Mouse (Mus musculus) E14TG2a.4 (cell line): Measurements from ENCODE around the gene Car10.

ENCODE experiments used
- H3K27me3 ChIP-seq: 2 replicates; pipeline ENCODE4 v1.6.1; 2014; ENCODE audit warnings: low read length, control low read depth; ENCODE audit not compliant: insufficient read depth
- H3K36me3 ChIP-seq: 2 replicates; pipeline ENCODE4 v1.6.1; 2014; ENCODE audit warnings: low read length, control low read depth; ENCODE audit not compliant: insufficient read depth
- H3K4me1 ChIP-seq: replicated peaks from 2 replicates; pipeline ENCODE4 v1.6.1; 2014; ENCODE audit warnings: low read depth, low read length, control low read depth
- H3K4me3 ChIP-seq: replicated peaks from 2 replicates; pipeline ENCODE4 v1.5.1; 2014; ENCODE audit warnings: mild to moderate bottlenecking, low read length
- H3K9me3 ChIP-seq: 2 replicates; pipeline ENCODE4 v1.6.1; 2014; ENCODE audit warnings: low read length, control low read depth
- CTCF ChIP-seq: conservative IDR thresholded peaks from 2 replicates; pipeline ENCODE4 v1.5.1; 2014; ENCODE audit warnings: low read length
- NANOG ChIP-seq: IDR thresholded peaks from 2 replicates; pipeline ENCODE4 v1.6.1; 2014; ENCODE audit warnings: borderline replicate concordance, low read length, mixed read lengths
- POU5F1 ChIP-seq: IDR thresholded peaks from 2 replicates; pipeline ENCODE4 v1.6.1; 2014; ENCODE audit warnings: low read length, borderline replicate concordance

The Car10 gene

DNA sequence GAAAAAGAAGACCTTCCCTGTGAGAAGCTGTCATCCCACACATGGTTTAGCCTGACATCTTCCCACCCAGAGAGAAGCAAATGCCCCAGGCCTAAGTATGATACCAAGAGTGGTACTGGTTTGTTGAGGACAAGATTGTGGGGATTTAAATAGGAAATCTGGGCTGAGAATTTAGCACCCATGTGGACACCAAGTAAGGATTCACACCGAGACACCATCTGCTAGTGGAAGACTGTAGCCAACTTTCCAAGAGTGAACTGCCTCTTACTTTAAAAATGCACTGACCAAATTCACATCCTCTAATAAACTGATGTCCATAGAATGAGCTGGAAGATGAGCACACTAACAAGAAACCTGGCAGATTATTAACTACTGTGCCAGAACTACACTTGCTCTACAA lies 389.2 kb downstream of the Car10 start:
- H3K4me1 ChIP-seq, result no peaks in the 10 kb centered on the region
- no peak overlapping the region for H3K4me3 ChIP-seq
- TF ChIP-seq CTCF (no peak), POU5F1 (no peak)
- no peaks in the 10 kb centered on the region for H3K36me3 ChIP-seq
- no peaks in the 10 kb centered on the region for H3K27me3 ChIP-seq
- peaks cover 16% of the 10 kb centered on the region for H3K9me3 ChIP-seq

DNA sequence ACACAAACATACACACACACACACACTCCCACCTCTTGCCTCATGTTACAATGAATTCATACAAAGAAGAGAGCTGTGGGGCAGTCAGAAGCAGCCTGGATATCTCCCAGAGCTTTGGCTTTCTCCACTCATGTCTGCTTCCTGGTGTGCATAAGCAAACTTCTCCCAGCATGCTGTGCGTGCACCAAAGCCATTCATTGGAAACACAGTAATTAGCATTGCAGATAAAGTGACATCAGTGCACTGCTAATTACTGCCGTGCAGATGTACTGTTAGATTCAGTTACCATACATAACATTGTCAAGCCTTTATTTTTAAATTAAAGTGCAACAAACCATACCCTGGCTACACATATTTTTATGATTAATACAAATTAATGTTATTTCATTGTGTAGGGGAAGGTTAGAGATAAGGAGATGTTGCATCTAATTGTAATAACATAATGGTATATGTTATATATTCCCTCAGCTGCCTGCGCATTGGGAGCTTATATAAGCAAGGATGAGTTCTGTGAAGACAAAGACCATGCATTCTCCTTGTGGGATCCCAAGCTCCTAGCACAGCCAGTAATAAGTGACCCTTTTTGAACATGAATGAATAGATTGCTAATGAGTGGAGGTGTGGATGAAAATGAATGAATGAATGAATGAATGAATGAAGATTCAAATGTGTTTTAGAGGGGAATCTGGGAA lies 390.2 kb downstream of the Car10 start:
- Histone ChIP-seq H3K36me3 (no peaks in the 10 kb centered on the region), H3K9me3 (peaks cover 16% of the 10 kb centered on the region), H3K27me3 (no peaks in the 10 kb centered on the region), H3K4me1 (no peaks in the 10 kb centered on the region), H3K4me3 (no peak overlapping the region)
- TF ChIP-seq NANOG, result no peak
- TF ChIP-seq POU5F1, result no peak

DNA sequence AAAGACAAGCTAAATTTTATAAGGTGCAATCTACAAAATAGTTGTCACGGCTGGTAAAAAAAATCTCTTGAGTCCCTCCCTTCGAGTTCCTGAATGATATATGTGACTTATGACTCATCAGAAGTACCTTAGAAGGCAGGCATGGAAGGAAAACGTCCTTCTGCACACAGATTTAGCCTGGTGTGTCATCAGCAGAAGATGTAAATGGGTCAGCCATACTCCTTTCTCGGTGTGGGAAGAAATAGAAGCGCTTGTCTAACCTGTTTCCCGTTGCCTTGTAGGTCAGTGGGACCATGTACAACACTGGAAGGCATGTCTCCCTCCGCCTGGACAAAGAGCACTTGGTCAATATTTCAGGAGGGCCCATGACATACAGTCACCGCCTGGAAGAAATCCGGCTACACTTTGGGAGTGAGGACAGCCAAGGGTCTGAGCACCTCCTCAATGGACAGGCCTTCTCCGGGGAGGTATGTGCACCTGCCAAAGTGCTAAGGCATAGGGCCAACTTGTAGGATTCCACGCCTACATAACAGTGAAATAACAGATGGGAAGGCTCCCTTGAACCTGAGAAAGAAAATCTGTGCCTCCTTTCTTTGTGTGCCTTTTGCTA lies 392.5 kb downstream of the Car10 start:
- TF ChIP-seq POU5F1 (no peak), NANOG (no peak), CTCF (no peak)
- H3K4me1 ChIP-seq, result no peaks in the 10 kb centered on the region
- H3K27me3 ChIP-seq, result no peaks in the 10 kb centered on the region
- no peak overlapping the region for H3K4me3 ChIP-seq
- no peaks in the 10 kb centered on the region for H3K36me3 ChIP-seq
- H3K9me3 ChIP-seq, result peaks cover 8% of the 10 kb centered on the region

DNA sequence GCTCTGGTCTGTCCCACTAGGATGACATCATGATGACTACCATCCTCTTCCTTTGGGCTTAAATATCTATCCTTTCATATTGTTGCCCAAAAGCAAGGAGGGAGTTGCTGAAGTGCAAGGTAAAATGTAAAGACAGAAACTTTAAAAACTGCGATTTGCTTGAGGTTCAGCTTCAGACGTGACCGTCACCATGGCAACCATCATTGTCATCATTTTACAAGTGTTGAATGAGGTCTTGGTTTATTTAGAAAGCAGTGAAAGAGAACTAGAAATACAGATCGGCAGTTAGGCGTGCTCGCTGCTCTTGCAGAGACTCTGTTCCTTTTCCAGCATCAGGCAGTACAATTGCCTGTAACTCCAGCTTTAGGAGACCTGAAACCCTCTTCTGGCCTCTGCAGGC lies 400.1 kb downstream of the Car10 start:
- Histone ChIP-seq H3K4me1 (no peaks in the 10 kb centered on the region), H3K36me3 (no peaks in the 10 kb centered on the region)
- TF ChIP-seq NANOG (no peak), CTCF (no peak), POU5F1 (no peak)

DNA sequence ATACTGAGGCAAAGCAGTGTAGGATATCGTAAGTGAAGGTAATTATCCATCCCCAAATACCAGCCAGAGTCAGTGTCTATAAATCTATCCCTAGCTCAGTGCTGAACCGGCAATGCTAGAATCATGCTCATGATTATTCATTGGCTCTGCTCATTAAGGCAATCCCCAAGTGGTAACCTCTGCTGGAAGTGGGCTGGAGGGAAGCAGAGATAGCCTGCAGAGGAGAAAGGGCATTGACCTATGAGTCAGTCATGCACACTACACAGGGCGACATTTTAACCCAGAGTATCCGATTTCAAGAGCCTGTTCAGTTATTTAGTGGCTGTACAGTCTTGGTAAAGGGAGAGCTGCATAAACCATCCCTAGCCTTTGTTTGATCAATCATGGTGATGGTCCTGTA lies 402.6 kb downstream of the Car10 start:
- Histone ChIP-seq H3K27me3 (no peaks in the 10 kb centered on the region), H3K9me3 (no peaks in the 10 kb centered on the region), H3K4me3 (no peak overlapping the region), H3K4me1 (no peaks in the 10 kb centered on the region), H3K36me3 (no peaks in the 10 kb centered on the region)
- TF ChIP-seq NANOG (no peak), POU5F1 (no peak), CTCF (no peak)

More for the DNA sequence above, 400.1 kb downstream of the Car10 start:
- no peak overlapping the region for H3K4me3 ChIP-seq
- H3K9me3 ChIP-seq, result no peaks in the 10 kb centered on the region
- no peaks in the 10 kb centered on the region for H3K27me3 ChIP-seq

DNA sequence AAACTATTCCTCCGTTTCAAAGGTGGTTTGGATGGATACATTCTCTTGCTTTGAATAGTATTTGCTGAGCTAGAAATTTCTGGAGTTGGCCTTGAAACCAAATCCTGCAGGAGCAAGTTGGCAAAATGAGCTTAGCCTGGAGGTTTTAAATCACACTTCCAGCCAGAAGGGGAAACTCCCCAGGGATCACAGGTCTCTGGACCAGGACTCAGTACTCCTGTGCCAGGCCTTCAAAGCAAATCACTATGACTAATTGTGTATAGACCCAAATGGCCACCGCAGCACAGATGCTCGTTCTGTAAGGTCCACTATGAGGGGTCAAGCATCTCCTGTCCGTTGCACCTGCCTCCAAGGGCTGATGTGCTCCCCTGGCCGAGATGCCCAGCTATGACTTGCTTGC lies 403.8 kb downstream of the Car10 start:
- no peak for TF ChIP-seq CTCF
- TF ChIP-seq POU5F1, result no peak
- no peak for TF ChIP-seq NANOG
- H3K4me3 ChIP-seq, result no peak overlapping the region

DNA sequence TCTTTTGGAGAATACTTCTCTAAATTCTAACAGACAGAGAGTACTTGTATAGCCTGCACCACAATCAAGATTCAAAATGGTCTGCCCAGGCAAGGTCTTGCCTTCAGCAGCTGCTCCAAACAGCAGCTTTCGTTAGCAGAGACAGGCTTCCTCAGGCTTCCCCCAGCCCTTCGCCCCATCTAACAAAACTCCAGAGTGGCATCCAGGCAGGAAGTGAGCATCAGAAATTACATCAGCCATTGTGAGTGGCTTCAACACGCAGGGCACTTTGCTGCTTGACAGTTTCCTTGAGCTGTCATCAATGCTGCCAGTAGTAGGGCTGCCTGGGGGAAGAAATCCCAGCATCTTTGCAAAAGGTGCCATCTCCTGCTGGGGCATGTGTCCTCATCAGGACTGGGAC lies 405.0 kb downstream of the Car10 start:
- no peaks in the 10 kb centered on the region for H3K9me3 ChIP-seq
- H3K4me3 ChIP-seq, result no peak overlapping the region
- TF ChIP-seq POU5F1 (no peak), NANOG (no peak), CTCF (no peak)
- no peaks in the 10 kb centered on the region for H3K36me3 ChIP-seq
- no peaks in the 10 kb centered on the region for H3K27me3 ChIP-seq
- no peaks in the 10 kb centered on the region for H3K4me1 ChIP-seq

More for the DNA sequence above, 403.8 kb downstream of the Car10 start:
- Histone ChIP-seq H3K36me3 (no peaks in the 10 kb centered on the region), H3K9me3 (no peaks in the 10 kb centered on the region), H3K27me3 (no peaks in the 10 kb centered on the region), H3K4me1 (no peaks in the 10 kb centered on the region)

DNA sequence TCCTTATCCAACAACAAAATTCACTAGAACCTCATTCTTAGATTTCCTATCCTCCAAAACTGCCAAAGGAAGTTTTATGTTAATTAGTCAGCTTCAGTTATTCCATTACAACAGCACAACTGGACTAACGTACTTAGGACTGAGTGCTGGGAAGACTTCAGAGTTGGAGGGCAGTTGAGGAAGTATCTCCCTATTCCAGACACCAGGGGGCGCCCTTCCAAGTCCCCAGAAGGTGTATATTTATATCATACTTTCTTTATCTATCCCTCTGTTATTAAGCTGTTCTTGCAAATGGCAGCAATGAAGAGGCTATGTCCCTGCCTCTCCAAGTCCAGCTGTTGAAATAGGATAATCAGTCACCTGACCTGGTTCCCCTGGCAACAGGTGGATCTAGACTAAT lies 405.6 kb downstream of the Car10 start:
- TF ChIP-seq POU5F1, result no peak
- no peak for TF ChIP-seq NANOG
- TF ChIP-seq CTCF, result peak; percentile 65
- no peaks in the 10 kb centered on the region for H3K27me3 ChIP-seq
- H3K36me3 ChIP-seq, result no peaks in the 10 kb centered on the region
- H3K4me3 ChIP-seq, result no peak overlapping the region
- no peaks in the 10 kb centered on the region for H3K9me3 ChIP-seq
- H3K4me1 ChIP-seq, result no peaks in the 10 kb centered on the region

DNA sequence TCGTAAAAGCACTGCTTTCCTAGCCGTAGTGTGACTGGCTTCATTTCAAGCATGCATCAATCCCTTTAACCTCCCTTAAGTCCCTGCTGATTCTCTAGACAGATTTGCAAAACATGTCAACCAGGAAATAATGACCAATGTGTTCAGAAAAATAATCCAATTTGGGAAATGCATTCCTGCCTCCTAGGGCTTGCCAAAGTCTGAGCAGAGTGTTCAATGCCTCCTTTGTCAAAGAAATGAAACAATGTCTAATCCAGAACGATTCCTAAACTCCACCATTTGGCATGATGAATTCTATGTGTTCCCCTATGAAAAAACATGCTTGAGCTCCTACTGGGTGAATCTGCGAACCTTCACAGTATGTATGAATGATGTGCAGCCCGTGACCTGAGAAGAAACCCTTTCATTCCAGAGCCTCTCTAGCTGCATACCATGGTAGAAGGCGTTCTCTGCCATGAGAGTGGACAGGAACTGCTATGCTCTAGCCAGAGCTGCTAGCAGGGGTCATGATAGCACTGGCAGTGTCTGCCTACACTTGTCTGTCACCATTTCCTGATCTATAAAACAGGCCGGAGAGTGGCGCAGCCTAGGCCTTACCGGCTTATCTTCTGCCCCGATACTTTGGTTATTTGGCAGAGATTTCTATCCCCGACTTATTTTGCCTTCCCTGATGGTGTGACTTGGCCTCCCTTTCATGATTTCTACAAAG lies 411.9 kb downstream of the Car10 start:
- TF ChIP-seq POU5F1, result no peak
- TF ChIP-seq NANOG, result no peak
- no peak for TF ChIP-seq CTCF
- Histone ChIP-seq H3K27me3 (no peaks in the 10 kb centered on the region), H3K4me3 (no peak overlapping the region), H3K36me3 (no peaks in the 10 kb centered on the region), H3K9me3 (no peaks in the 10 kb centered on the region), H3K4me1 (no peaks in the 10 kb centered on the region)
